Mouse (Mus musculus): ENCODE results near the gene Smad3. TPM values are rescaled to one million over a fixed set of nuclear protein-coding genes. Genes with fewer than 3 reads are reported as not detected.
A peak's percentile ranks its signal among the peaks of the same experiment; 100 is the strongest.

The Smad3 gene
- total RNA-seq, 2 experiments from 2014 or later = 13.2 to 14.8 TPM

DNA sequence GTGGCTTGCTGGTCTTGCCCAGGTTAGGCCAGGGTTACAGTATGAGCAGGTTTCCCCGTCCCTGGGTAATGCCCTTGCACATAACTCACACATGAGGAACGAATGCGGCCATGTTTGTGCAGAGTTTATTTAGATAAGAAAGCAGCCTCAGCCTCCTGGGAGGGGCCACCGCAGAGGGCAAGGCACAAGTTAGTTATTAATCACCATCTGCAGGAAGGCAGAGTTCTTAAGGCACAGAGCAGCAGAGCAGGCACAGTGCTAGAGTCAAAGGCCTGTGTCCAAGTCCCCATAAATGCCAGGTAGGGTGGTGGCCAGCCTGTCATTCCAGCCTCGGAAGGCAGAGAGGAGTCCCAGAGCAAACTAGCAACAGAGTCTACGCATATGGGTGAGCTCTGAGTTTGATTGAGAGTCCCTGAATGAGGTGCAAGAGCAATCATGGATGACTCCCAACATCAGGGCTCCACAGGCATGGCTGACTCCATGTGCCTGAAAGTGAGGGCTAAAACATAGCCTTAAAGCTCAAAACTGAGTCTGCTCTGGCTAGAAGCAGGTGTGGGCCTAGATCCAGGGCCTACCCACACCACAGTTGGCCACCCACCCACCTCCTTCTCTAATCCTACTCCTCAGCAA is 17.2 kb upstream of the Smad3 start:
- no peak for DNase-seq
- intact Hi-C loops (cut with DNase I) = no loop called here

DNA sequence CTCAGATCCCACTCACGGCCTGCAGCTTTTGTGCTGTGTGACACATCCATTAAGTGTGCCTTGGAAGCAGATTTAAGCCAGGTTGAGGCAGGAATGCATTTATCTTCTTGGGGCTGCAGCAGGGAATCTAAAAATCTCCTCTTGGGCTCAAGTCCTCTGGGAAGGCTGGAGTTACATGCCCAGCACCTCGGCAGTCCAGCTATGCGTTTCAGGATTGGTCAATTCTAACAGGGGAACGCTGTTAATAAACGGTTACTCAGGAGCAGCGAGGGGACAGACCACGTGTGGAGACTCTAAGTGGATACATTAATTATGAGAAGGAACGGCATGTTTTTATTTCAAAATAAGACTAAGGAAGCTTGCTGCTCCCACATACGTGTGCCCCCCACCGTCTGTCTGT is 14.7 kb upstream of the Smad3 start:
- intact Hi-C loops (cut with DNase I) = no loop called here

DNA sequence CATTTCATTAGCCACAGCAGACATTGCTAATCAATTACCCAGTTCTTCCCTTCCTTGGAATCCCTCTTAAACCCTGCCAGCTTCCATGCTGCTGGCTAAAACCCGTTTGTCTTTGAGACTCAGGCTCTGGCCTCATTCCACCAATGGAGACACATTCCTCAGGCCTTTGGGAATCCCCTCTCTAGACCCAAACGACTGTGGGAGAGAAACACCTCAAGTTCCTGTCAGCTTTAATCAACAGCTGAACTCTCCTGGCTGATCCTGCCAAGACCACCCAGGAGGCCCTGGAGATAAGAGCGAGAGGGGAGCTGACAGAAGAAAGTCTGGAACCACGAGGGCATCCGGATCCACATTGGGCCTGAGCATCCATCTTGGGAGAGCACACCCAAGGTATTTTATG is 13.9 kb upstream of the Smad3 start:
- DNase-seq = no peak
- intact Hi-C loops (cut with DNase I) = no loop called here

More for the DNA sequence above, 14.7 kb upstream of the Smad3 start:
- no peak for DNase-seq

DNA sequence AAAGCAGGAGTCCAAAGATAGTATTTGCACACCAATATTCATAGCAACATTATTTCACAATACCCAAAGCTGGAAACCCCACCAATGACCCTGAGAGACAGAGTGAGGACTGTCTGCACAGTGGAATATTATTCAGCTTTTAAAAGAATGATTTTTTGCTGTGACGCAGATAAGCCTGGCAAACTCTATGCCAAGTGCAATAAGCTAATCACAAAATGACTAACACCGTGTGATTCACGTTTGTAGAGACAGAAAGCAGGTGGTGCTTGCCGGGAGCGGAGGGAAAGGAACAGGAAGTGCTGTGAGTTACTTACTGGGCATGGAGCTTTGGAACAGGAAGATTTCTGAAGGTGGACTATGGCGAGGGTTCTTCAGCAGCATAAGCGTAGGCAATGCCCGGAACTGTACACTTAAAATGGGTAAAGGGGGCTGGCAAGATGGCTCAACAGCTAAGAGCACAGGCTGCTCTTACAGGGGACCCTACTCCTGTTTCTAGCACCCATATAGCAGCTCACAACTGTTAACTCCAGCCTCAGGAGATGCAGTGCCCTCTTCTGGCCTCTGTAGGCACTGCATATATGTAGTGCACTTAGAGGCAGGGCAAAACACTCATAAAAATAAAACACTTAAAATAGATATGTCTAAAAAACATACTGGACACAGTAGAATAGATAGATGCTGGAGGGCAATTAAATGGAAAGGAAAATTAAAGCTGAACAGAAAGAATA is 3.7 kb upstream of the Smad3 start:
- DNase-seq = no peak
- intact Hi-C loops (cut with DNase I) = no loop called here

DNA sequence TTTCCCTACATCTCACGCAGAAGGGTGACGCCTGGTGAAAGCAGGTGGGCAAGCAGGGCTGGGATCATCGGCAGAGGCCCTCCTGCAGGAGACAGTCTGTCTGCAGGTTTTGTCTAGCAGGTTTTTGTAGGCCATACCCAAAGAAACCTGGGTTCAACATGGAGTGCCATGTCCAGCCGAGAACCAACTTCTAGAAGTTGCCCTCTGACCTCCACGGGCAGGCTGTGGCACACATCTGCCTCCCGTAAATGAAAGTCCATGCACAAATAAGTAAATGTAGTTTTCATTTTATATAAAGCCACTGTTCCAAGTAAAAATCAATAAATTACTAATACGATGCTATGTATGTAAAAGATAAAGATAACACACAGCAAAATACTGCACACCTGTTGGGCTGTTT is 3.0 kb upstream of the Smad3 start:
- DNase-seq = no peak
- intact Hi-C loops (cut with DNase I) = no loop called here

DNA sequence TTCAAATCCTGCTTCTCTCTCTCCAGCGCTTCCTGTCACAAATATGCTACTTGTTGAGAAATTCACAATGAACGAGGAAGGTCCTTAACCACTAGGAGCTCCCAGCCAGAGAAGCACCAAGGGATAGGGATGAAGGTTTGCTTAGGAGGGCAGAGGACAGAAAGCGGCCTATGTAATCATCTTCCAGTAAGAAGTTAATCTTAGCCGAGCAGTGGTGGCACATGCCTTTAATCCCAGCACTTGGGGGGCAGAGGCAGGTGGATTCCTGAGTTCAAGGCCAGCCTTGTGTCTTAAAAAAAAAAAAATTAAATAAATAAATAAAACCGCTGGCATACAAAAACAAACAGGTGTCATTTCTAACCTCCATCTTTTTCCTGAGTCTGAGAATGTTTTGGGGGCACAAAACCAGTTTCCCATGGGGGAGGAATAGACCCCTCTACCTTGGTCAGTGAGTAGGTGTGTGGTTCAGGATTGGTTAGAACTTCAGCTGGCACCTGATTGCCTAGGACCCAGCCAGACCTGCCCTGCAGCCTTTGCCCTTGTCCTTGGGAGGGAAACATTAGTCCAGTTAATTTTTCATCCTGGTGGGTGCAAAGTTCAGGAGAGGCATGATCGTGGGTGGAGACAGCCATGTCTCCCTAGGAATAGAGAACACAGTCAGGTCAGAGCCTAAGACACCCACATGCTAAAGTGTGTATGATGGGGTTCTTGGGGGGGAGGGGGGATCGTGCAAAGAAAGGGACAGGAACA is 2.4 kb upstream of the Smad3 start:
- intact Hi-C loops (cut with DNase I) = loop anchor here (5.0 kb wide), 3 partner anchors 53 to 93 kb away; no protein-coding TSS in a partner anchor
- DNase-seq = no peak

DNA sequence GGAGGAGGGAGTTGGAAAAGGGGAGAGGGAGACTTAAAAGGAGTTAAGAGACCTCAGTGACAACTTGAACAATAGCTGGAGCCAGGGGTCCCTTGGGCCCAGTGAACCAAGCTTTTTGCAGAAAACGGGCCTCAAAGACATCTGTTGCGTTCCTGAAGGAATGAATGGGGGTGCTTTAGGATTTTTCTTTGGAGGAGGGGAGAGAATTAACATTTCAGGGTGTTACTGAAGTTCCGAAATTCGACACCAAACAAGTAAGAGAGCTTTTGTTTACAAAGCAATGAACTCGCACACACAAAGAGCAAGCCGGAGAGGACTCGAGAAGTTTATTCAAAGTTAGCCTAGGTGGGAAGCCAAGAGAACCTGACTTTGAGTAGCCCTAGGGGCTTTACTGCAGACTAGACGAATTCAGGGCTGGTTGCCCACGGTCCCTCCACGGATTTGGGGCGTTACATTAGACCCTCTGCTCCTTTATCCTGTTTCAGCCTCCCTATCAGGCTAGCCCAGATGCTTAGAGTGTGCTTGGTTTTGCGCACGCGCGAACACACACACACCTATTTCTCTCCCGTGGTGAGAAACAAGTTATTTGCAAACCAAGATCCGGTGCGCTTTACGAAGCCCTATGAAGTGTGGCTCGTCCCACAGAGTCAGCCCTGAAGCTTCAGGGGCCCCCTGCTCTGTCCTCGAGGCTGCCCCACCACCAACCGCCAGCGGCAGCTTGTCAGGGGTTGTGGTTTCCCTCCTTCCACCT is 1.0 kb upstream of the Smad3 start:
- no peak for DNase-seq

DNA sequence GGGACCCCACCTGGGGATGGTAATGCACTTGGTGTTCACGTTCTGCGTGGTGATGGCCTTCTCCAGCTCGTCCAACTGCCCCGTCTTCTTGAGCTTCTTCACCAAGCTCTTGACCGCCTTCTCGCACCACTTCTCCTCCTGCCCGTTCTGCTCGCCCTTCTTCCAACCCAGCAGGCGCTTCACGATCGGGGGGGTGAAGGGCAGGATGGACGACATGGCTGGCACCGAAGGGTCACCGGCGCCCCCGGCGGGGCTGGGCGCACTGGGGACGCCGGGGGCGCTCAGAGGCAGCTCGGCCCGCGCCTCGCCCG is 377 bp downstream of the Smad3 start:
- DNase-seq = no peak
- intact Hi-C loops (cut with DNase I) = loop anchor here (5.0 kb wide), 3 partner anchors 50 to 90 kb away; no protein-coding TSS in a partner anchor

More for the DNA sequence above, 1.0 kb upstream of the Smad3 start:
- intact Hi-C loops (cut with DNase I) = loop anchor here (5.0 kb wide), 3 partner anchors 52 to 92 kb away; no protein-coding TSS in a partner anchor

DNA sequence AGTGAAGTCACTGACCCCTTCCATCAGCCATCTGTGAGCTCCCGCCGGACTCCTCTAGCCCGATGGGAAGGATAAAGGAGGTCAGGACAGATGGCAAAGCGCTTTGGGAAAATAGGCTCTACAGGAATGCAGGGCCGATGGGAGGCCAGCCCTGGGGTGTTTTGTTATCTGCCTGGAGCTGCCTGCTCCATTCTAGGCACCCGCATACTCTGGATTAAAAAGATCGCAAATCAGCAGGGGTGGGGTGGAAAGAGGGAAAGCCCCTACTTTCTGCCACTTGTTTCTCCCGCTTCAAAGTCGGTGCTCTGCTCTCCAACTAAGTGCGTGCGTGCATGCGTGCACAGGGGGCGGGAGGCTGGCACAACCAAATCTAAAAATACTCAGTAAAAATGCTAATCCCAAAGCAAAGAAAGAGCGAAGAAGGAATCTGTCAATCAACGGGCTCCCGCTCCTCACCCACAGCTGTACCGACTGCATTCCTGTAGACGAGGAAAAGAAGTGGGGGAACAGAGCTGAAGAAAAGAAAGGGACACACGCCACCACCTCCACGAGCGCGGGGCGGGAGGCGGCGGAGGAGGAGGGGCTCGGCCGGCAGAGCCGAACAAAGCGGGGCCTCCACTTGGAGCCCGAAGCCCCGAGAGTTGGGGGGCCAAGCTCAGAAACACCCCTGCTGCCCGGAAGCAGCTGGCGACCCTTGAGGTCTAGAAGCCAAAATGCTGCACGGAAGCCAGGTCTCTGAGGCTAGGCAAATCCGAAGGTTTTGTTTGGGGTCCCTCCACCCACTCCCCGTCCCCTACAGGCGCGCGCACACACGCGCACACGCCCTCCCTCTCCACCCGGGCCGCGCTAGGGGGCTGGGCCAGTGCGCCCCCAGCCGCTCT is 973 bp downstream of the Smad3 start:
- peak; percentile 48 to 49 for DNase-seq
- intact Hi-C loops (cut with DNase I) = loop anchor here (5.0 kb wide), 3 partner anchors 50 to 90 kb away; no protein-coding TSS in a partner anchor

DNA sequence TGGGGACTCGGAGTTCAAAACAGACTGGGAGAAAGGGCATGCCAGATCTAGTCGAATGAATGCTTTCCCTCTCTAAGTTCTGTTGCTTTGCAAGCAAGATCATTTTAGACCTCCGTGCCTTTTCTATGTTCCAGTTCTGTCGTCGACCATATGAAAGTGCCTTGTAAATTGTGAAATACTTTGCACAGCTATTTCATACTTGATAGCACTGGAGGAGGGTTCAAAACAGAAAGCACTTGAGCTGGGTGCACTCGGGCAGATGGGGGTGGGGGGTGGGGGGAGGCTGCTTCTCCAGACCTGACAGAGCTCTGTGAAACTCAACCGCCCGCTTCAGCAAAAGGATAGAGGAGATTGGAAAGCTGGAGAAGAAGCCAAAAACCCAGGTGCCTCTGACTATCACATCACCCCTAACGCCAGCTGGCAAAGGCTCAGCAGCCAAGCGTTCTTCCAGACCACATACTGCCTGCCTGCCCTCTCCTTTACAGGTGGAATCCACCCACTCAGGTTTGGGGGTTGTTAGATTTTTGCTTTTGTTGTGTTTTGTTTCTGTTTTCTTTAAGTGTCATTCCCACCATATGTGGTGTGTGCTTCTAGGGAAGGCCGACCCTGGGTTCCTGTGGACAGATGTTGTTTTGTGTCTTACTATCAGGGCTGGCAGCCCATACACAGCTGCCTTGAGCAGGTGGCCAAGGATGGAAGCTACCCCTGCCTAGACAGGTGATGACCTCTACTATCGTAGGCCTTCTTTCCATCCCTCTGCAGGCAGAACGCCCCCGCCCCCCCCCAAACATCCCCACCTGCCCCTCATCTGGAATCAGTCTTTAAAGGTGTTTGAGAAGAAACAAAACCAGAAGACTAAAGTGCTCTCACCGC is 1.9 kb downstream of the Smad3 start:
- intact Hi-C loops (cut with DNase I) = loop anchor here (5.0 kb wide), 3 partner anchors 49 to 89 kb away; no protein-coding TSS in a partner anchor
- DNase-seq = peak in 1 of 2 experiments; percentile 38

DNA sequence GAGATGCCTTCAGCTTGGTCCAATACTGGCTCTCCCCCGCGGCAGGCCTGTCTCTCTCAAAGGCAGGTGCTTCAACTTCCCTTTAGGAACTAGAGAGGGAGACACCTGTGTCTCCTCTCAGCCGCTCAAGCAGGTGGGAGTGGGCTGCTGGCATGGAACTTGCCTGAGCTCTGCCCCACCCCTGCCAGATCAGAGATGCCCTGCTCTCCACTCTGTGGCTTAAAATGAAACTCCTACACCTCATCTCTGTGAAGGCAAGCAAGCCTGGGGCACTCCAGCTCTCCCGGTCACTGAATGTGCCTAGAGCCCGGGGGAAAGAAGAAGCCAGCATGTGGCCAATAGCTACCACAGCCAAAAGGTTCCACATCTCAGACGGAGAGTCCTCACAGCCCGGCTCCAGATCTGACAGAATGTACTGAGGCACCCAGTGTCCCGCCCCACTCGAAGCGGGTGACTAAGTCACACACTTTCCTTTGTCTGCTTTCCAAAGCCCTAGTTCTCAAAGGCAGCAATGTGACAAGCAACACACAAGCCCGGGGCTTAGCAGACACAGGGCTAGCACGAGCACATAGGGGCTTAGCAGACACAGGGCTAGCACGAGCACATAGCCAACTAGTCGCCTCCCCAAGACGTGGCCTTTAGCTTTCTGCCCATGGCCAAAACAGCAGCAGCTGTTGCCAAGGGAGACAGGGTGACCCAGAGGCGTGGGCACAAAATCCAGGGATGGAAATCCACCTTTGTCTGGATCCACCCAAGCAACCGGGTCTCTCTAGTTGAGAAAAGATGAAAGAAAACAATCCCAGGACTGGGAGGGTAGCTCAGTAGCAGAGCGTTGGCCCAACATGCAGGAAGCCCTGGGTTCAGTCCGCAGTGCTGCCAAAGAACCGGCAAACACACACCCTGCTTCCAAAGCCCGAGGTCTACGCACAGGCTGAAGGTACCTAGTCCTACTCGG is 3.0 kb downstream of the Smad3 start:
- intact Hi-C loops (cut with DNase I) = loop anchor here (5.0 kb wide), 3 partner anchors 48 to 88 kb away; no protein-coding TSS in a partner anchor
- DNase-seq = peak; percentile 36 to 51

DNA sequence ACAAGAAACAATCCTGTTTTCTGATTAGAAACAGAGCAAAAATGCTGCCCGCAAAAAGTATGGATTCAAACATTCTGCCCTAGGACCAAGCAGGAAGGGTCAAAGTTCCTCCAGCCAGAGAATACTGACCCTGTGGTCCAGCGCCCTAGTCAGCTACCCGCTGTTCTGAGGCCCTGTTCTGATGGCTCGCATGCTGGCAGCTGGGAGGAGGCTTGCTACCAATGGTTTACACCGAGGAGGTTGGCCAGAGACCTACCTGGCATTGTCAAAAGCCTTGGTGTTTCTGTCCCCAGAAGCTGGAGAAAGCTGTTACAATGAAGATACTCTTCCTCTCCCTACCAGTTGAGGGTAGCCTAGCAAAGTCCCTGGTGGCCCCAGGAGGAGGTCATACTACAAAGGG is 3.8 kb downstream of the Smad3 start:
- DNase-seq = no peak
- intact Hi-C loops (cut with DNase I) = no loop called here

DNA sequence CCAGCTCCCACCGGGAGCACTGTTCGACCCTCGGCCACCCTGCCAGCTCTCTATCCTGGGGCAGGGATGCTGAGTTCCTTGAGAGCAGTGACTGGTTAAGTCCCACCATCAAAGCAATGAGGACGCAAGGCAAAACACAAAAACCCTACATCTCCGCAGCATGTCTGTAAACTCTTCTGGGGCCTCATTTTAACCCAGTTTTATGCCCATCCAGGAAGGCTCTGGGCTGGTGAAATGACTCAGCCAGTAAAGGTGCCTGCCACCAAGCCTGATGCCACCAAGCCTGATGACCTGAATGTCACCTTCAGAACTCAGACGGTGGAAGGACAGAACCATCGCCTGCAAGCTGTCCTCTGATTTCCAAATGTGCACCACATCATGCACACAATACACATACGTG is 4.4 kb downstream of the Smad3 start:
- no peak for DNase-seq
- intact Hi-C loops (cut with DNase I) = no loop called here

DNA sequence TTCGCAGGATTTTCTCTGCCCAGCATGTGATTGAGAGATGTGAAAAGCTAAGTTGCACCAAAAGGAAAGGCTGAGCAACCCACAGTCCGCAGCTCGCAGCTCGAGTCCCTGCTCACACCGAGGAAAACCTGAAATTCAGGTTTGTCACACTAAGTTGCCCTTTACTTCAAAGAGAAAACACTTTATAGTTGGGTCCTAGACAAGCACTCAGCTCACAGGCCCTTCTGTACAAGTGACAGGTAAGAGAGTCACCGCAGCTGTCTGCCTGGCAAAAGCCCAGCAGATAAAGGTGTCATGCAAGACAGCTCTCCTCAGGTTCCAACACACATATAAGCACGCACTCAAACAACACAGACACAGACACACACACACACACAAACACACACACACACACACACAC is 5.2 kb downstream of the Smad3 start:
- intact Hi-C loops (cut with DNase I) = no loop called here
- DNase-seq = no peak

DNA sequence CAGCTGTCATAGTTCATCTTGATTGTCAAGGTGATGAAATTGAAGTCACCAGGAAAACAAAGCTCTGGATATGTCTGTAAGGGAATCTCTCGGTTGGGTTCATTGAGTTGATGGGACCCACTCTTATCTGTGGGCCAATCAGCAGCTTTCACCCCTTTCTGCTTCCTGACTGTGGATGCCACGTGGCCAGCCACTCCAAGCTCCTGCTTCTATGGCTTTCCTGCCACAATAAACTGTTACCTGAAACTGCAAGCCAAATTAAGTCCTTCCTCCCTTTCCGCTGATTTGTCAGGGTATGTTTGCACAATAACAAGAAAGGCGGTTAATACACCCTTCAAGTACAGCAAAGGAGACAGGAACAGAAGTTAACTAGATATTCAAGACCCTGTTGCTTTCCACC is 6.5 kb downstream of the Smad3 start:
- DNase-seq = no peak
- intact Hi-C loops (cut with DNase I) = no loop called here

DNA sequence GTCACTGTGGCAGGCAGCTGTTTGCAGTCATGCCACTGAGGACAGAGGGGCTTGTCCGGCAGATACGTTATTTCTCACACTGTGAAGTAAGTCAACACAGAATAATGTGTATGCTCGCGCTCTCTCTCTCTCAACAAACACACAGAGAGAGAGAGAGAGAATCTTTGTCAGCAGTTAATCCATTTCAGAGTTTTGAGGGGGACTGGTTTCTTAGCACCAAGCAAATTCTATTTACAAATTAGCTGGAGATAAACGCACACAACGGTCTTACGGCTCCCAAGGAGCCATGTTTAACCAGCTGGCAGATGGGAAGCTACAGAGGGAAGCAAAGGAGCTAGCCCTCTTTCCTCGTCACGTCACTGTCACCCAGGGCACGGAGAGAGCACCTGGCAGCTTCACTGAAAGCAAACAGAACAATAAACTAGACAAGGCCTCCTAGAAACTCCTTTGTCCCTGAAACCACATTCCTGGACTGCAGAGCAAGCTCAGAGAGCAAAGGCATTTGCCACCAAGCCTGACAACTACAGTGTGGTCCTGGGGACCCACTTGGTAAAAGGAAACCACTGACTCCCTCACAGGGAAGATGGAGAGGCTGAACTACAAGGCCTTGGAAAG is 7.3 kb downstream of the Smad3 start:
- intact Hi-C loops (cut with DNase I) = no loop called here
- no peak for DNase-seq

DNA sequence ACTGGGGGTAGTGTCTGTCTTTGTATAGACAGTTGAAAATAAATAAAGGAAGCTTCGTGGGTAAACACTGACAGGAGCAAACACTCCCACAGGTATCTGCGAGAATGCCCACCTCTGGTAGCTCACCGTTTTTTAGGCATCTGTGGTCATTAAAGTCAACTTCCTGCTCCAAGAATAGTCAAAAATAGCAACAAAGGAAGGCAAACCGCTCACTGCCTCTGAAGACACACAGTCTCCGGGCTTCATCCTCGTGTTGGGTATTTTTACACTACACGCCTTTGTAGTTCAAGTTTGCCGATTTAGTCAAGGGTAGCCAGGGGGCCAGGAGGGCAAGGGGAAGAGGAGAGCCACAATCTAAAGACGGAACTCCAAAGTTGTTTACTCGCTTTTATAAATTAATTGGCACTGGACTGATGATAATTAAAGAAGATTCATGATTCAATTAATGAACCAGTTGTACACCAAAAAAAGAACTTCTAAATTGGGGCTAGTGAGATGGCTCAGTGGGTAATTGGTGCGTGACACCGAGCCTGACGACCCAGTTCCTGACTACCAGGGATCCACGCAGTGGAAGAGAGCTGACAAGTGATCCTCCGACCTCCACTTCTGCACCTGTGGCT is 8.4 kb downstream of the Smad3 start:
- no peak for DNase-seq
- intact Hi-C loops (cut with DNase I) = no loop called here

Measured in heart, postnatal 14 days (tissue).